19 mouse cellular contexts compared by ENCODE assay signal in genomic region chr3:39978916-39979679, GRCm38 (mm10).
A peak's percentile ranks its signal among the peaks of the same experiment; 100 is the strongest.
DNase-seq lines count a peak whose midpoint lies in the region; ATAC-seq lines count a peak whose summit lies in the region.
"Had no signal": no experiment of that assay in that cellular context is flagged by ENCODE, and none has a peak within 500 bp of the region (broad histone marks: within the 10 kb centered on the region; RNA-seq: fewer than 3 reads in every experiment).

No protein-coding gene starts in this region.

- H3K27me3 ChIP-seq in forebrain, embryonic 10.5 days (ENCODE audit: poor library complexity, severe bottlenecking) = no peaks in the 10 kb centered on the region
- H3K27me3 ChIP-seq in forebrain, embryonic 13.5 days = no peaks in the 10 kb centered on the region
- no peaks in the 10 kb centered on the region for H3K27me3 ChIP-seq in midbrain, embryonic 11.5 days (ENCODE audit: control insufficient read depth, insufficient read depth, low read length)
- no peaks in the 10 kb centered on the region for H3K27me3 ChIP-seq in midbrain, embryonic 15.5 days (replicated peaks)
- H3K27me3 ChIP-seq: intestine, embryonic 15.5 days; limb, embryonic 13.5 days; neural tube, embryonic 13.5 days; Patski had no signal

- no peak for DNase-seq in forebrain, embryonic 10.5 days (ENCODE audit: extremely low spot score, low spot score)
- DNase-seq in midbrain, embryonic 11.5 days (ENCODE audit: low spot score, missing footprints) = peak; percentile 26
- peak; percentile 41 for DNase-seq in adrenal gland, postnatal 25 days
- DNase-seq in skeletal muscle tissue, adult 2 months (ENCODE audit: low read depth, low spot score) = peak; percentile 50
- no peak for DNase-seq in frontal cortex, postnatal 25 days (ENCODE audit: low spot score in 2 of 2)
- no peak for DNase-seq in right cerebral cortex, postnatal 25 days
- DNase-seq: cerebellum, postnatal 14 days; heart, postnatal 4 days; kidney, postnatal 10 days; layer of hippocampus, postnatal 36 days; thymus, adult 2 months had no signal

- no peak overlapping the region for H3K4me2 ChIP-seq in forebrain, embryonic 13.5 days
- no peak overlapping the region for H3K4me2 ChIP-seq in midbrain, embryonic 11.5 days
- no peak overlapping the region for H3K4me2 ChIP-seq in midbrain, embryonic 15.5 days
- H3K4me2 ChIP-seq: heart, embryonic 11.5 days; intestine, embryonic 15.5 days; limb, embryonic 13.5 days; neural tube, embryonic 13.5 days had no signal

- peaks cover 20% of the 10 kb centered on the region for H3K4me1 ChIP-seq in forebrain, embryonic 10.5 days
- no peaks in the 10 kb centered on the region for H3K4me1 ChIP-seq in forebrain, embryonic 13.5 days
- H3K4me1 ChIP-seq in midbrain, embryonic 11.5 days (ENCODE audit: control insufficient read depth, insufficient read depth, low read length) = no peaks in the 10 kb centered on the region
- no peaks in the 10 kb centered on the region for H3K4me1 ChIP-seq in midbrain, embryonic 15.5 days
- H3K4me1 ChIP-seq: intestine, embryonic 15.5 days; limb, embryonic 13.5 days; neural tube, embryonic 13.5 days had no signal

- H3K4me3 ChIP-seq in forebrain, embryonic 10.5 days = no peak overlapping the region
- H3K4me3 ChIP-seq in forebrain, embryonic 13.5 days = no peak overlapping the region
- no peak overlapping the region for H3K4me3 ChIP-seq in midbrain, embryonic 11.5 days (ENCODE audit: low read depth, low read length)
- H3K4me3 ChIP-seq in midbrain, embryonic 15.5 days = no peak overlapping the region
- H3K4me3 ChIP-seq: intestine, embryonic 15.5 days; limb, embryonic 13.5 days; neural tube, embryonic 13.5 days had no signal

- ATAC-seq in forebrain, embryonic 13.5 days = no peak
- ATAC-seq in midbrain, embryonic 11.5 days (ENCODE audit: low FRiP score) = no peak
- no peak for ATAC-seq in midbrain, embryonic 15.5 days (replicated peaks)
- ATAC-seq: intestine, embryonic 15.5 days; Patski had no signal

- 24% methylated on average over 3 of the region's 3 CpGs for WGBS in forebrain, embryonic 10.5 days
- WGBS in forebrain, embryonic 13.5 days = 28% methylated on average over 3 of the region's 3 CpGs
- 28% methylated on average over 3 of the region's 3 CpGs for WGBS in midbrain, embryonic 11.5 days
- 22% methylated on average over 3 of the region's 3 CpGs for WGBS in midbrain, embryonic 15.5 days

- H3K36me3 ChIP-seq in forebrain, embryonic 10.5 days (replicated peaks) = no peaks in the 10 kb centered on the region
- H3K36me3 ChIP-seq in forebrain, embryonic 13.5 days (ENCODE audit: poor library complexity, severe bottlenecking) = no peaks in the 10 kb centered on the region
- no peaks in the 10 kb centered on the region for H3K36me3 ChIP-seq in midbrain, embryonic 11.5 days (ENCODE audit: control insufficient read depth, insufficient read depth, low read length)
- no peaks in the 10 kb centered on the region for H3K36me3 ChIP-seq in midbrain, embryonic 15.5 days (replicated peaks)
- H3K36me3 ChIP-seq: intestine, embryonic 15.5 days; limb, embryonic 13.5 days; neural tube, embryonic 13.5 days had no signal

- H3K9ac ChIP-seq in forebrain, embryonic 13.5 days = no peak overlapping the region
- H3K9ac ChIP-seq in midbrain, embryonic 11.5 days (ENCODE audit: low read length) = no peak overlapping the region
- no peak overlapping the region for H3K9ac ChIP-seq in midbrain, embryonic 15.5 days
- H3K9ac ChIP-seq: intestine, embryonic 15.5 days; limb, embryonic 13.5 days; neural tube, embryonic 13.5 days had no signal

- H3K27ac ChIP-seq in forebrain, embryonic 10.5 days = 0 out of 2 replicates have a peak overlapping the region, but pooled peaks have one; percentile 27
- no peak overlapping the region for H3K27ac ChIP-seq in forebrain, embryonic 13.5 days
- no peak overlapping the region for H3K27ac ChIP-seq in midbrain, embryonic 11.5 days (ENCODE audit: low read depth, low read length)
- no peak overlapping the region for H3K27ac ChIP-seq in midbrain, embryonic 15.5 days
- H3K27ac ChIP-seq: intestine, embryonic 15.5 days; limb, embryonic 13.5 days; macrophage; neural tube, embryonic 13.5 days had no signal

- no peaks in the 10 kb centered on the region for H3K9me3 ChIP-seq in forebrain, embryonic 10.5 days
- H3K9me3 ChIP-seq in forebrain, embryonic 13.5 days (replicated peaks) = no peaks in the 10 kb centered on the region; the same call in 1 of the 2 replicates
- H3K9me3 ChIP-seq in midbrain, embryonic 11.5 days (ENCODE audit: control insufficient read depth, low read length) = no peaks in the 10 kb centered on the region
- H3K9me3 ChIP-seq in midbrain, embryonic 15.5 days = no peaks in the 10 kb centered on the region
- H3K9me3 ChIP-seq: intestine, embryonic 15.5 days; limb, embryonic 13.5 days; neural tube, embryonic 13.5 days had no signal

Comparison
In these comparisons a context has a peak if more than half of its experiments do, and no peak if none do; other contexts are left out.
1. DNase-seq: peak in midbrain, embryonic 11.5 days (single experiment), adrenal gland, postnatal 25 days (single experiment) and skeletal muscle tissue, adult 2 months (single experiment); none in forebrain, embryonic 10.5 days (single experiment), frontal cortex, postnatal 25 days (0 of 2) and right cerebral cortex, postnatal 25 days (single experiment).